9 mouse cellular contexts compared by ENCODE assay signal in the genomic region with DNA sequence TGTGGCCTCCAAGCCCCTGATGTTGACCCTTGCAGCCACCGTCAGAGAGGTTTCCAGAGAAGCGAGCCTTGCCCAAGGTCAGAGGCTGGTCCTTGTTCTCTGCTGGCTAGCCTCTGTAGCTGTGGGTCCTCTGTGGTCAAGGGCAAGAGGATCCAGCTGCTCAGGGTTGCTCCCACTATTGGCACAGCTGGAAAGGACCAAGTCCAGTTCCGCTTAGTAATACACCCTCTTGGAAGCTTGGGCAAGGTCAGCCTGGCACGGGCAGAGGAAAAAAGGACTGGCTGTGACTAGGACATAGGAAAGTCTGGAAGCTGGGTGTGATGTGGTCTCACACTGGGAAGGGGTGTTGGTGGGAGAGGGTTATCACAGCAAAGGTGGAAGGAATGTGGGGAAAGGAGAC.
A peak's percentile ranks its signal among the peaks of the same experiment; 100 is the strongest.
DNase-seq lines count a peak whose midpoint lies in the region; ATAC-seq and TF ChIP-seq lines count a peak whose summit lies in the region.
"Had no signal": no experiment of that assay in that cellular context is flagged by ENCODE, and none has a peak within 500 bp of the region (broad histone marks: within the 10 kb centered on the region; RNA-seq: fewer than 3 reads in every experiment).

No protein-coding gene starts in this region.

- H3K4me2 ChIP-seq in neural tube, embryonic 11.5 days (ENCODE audit: low read depth), result no peak overlapping the region
- H3K4me2 ChIP-seq in intestine, embryonic 16.5 days (ENCODE audit: low read depth, low read length), result no peak overlapping the region

- no peaks in the 10 kb centered on the region; the same call in 1 of the 2 replicates for H3K36me3 ChIP-seq in neural tube, embryonic 11.5 days (ENCODE audit: control insufficient read depth, insufficient read depth, low read length)
- no peaks in the 10 kb centered on the region for H3K36me3 ChIP-seq in intestine, embryonic 16.5 days (ENCODE audit: control insufficient read depth, insufficient read depth, low read length)
- H3K36me3 ChIP-seq in small intestine, adult 2 months (ENCODE audit: control insufficient read depth, insufficient read depth, low read length), result no peaks in the 10 kb centered on the region

- H3K27ac ChIP-seq in neural tube, embryonic 11.5 days (ENCODE audit: low read depth, low read length), result peak overlapping the region; percentile 74
- no peak overlapping the region for H3K27ac ChIP-seq in intestine, embryonic 16.5 days (ENCODE audit: low read length)
- peak overlapping the region; percentile 18; the same call in 1 of the 2 replicates for H3K27ac ChIP-seq in small intestine, adult 2 months (ENCODE audit: insufficient read depth, low read depth, low read length)
- H3K27ac ChIP-seq in cerebellum, adult 2 months (ENCODE audit: insufficient read depth, low read length), result no peak overlapping the region

- no peak; the same call in 1 of the 2 replicates for TF ChIP-seq POLR2A in small intestine, adult 2 months (IDR thresholded peaks at IDR 0.05; ENCODE audit: low read depth, low read length)
- no peak for TF ChIP-seq POLR2A in cerebellum, adult 2 months (IDR thresholded peaks at IDR 0.05; ENCODE audit: borderline replicate concordance, insufficient read depth, low read length)

- no peaks in the 10 kb centered on the region for H3K27me3 ChIP-seq in neural tube, embryonic 11.5 days (ENCODE audit: control insufficient read depth, insufficient read depth, low read length)
- no peaks in the 10 kb centered on the region for H3K27me3 ChIP-seq in intestine, embryonic 16.5 days (replicated peaks; ENCODE audit: control insufficient read depth, insufficient read depth, low read length)
- H3K27me3 ChIP-seq in small intestine, adult 2 months (ENCODE audit: control insufficient read depth, insufficient read depth, low read length), result no peaks in the 10 kb centered on the region
- H3K27me3 ChIP-seq in cerebellum, adult 2 months (ENCODE audit: control insufficient read depth, insufficient read depth, low read length), result no peaks in the 10 kb centered on the region
- H3K27me3 ChIP-seq: Patski had no signal

- H3K4me1 ChIP-seq in neural tube, embryonic 11.5 days (ENCODE audit: control insufficient read depth, insufficient read depth, low read length), result peaks cover 40% of the 10 kb centered on the region
- H3K4me1 ChIP-seq in intestine, embryonic 16.5 days (ENCODE audit: control insufficient read depth, insufficient read depth, low read length), result peaks cover 42% of the 10 kb centered on the region
- peaks cover 36% of the 10 kb centered on the region for H3K4me1 ChIP-seq in small intestine, adult 2 months (ENCODE audit: control insufficient read depth, insufficient read depth, insufficient read length, low read length)
- H3K4me1 ChIP-seq in cerebellum, adult 2 months (ENCODE audit: control insufficient read depth, insufficient read depth, low read length), result no peaks in the 10 kb centered on the region; the same call in 1 of the 2 replicates

- TF ChIP-seq CTCF in small intestine, adult 2 months (IDR thresholded peaks at IDR 0.05; ENCODE audit: extremely low read depth, insufficient read length, insufficient replicate concordance, low read depth, low read length), result no peak
- no peak for TF ChIP-seq CTCF in cerebellum, adult 2 months (IDR thresholded peaks at IDR 0.05; ENCODE audit: borderline replicate concordance, insufficient read depth, low read depth, low read length)

- H3K9ac ChIP-seq in neural tube, embryonic 11.5 days (ENCODE audit: low read length), result no peak overlapping the region
- peak overlapping the region; percentile 50; the same call in 1 of the 2 replicates for H3K9ac ChIP-seq in intestine, embryonic 16.5 days (ENCODE audit: low read depth, low read length)

- WGBS in neural tube, embryonic 11.5 days, result 75% methylated on average over 4 of the region's 4 CpGs
- 78% methylated on average over 4 of the region's 4 CpGs for WGBS in intestine, embryonic 16.5 days
- 52% methylated on average over 4 of the region's 4 CpGs for WGBS in small intestine, adult 2 months
- WGBS in cerebellum, adult 2 months, result 81% methylated on average over 4 of the region's 4 CpGs

- DNase-seq in neural tube, embryonic 11.5 days (ENCODE audit: low spot score), result no peak
- DNase-seq in neural tube, embryonic 10.5 days (ENCODE audit: extremely low spot score, low spot score), result no peak
- peak; percentile 49 for DNase-seq in fibroblast of lung, adult 2 months (ENCODE audit: low read depth)
- DNase-seq in thymus, postnatal 0 days (ENCODE audit: low spot score), result no peak
- no peak for DNase-seq in cerebellum, adult 2 months
- DNase-seq: cerebellum, adult 11 months had no signal

- ATAC-seq in neural tube, embryonic 11.5 days (ENCODE audit: insufficient read depth, low FRiP score, low TSS enrichment), result no peak
- ATAC-seq in intestine, embryonic 16.5 days, result no peak
- ATAC-seq: Patski had no signal

- no peak overlapping the region for H3K4me3 ChIP-seq in neural tube, embryonic 11.5 days (ENCODE audit: low read depth, low read length)
- no peak overlapping the region for H3K4me3 ChIP-seq in intestine, embryonic 16.5 days (ENCODE audit: low read length)
- no peak overlapping the region for H3K4me3 ChIP-seq in small intestine, adult 2 months (ENCODE audit: low read depth, low read length)
- no peak overlapping the region for H3K4me3 ChIP-seq in cerebellum, adult 2 months (replicated peaks; ENCODE audit: insufficient read depth, low read depth, low read length)

- no peaks in the 10 kb centered on the region for H3K9me3 ChIP-seq in neural tube, embryonic 11.5 days (ENCODE audit: control insufficient read depth, low read length)
- H3K9me3 ChIP-seq in intestine, embryonic 16.5 days (ENCODE audit: control insufficient read depth, low read length), result no peaks in the 10 kb centered on the region

Comparison
In these comparisons a context has a peak if more than half of its experiments do, and no peak if none do; other contexts are left out.
1. H3K27ac ChIP-seq: peak in neural tube, embryonic 11.5 days (single experiment) and small intestine, adult 2 months (single experiment); none in intestine, embryonic 16.5 days (single experiment) and cerebellum, adult 2 months (single experiment).